Mouse (Mus musculus): ENCODE results near the gene Pde4c. TPM values are rescaled to one million over a fixed set of nuclear protein-coding genes. Genes with fewer than 3 reads are reported as not detected.

Pde4c gene
- polyA plus RNA-seq, 1 experiment, result 4.1 TPM

DNA sequence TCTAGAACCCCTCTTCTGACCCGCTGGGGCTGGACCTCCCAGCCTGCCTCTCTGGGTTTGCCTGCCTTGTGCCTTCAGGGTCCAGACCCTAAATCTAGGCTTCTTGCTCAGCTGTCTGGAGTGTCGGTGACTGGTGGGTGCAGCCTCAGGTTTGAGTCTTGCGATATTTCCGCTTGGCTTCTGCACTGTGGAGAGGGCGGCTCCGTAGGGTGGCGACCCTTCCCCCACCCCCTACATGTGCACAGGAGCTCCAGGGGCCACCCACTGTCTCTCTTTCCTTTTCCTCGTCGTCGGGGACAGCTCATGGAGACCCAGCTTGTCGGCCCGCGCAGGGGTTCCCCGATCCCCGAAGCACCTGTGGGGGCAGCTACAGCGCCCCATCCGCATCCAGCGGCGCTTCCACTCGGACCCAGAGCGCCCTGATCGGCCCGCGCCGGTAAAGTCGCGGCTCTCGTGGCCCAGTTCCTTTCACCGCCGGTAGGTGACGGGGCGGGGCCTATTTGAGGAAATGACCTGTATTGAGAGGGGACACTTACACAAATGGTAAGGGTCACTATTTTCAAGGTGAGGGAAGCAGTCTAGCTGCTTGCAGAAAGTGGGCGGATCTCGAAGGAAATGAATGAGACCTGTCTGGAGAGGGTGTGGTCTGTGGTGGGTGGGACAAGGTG, 6.4 kb downstream of the Pde4c start:
- WGBS, result 4% methylated on average over 34 of the region's 34 CpGs
- peak; percentile 36 for DNase-seq
- TF ChIP-seq POLR2A (IDR thresholded peaks at IDR 0.05; ENCODE audit: borderline replicate concordance, extremely low read depth, low read depth, low read length), result no peak
- TF ChIP-seq CTCF (IDR thresholded peaks at IDR 0.05; ENCODE audit: insufficient read depth, low read length), result no peak
- H3K4me1 ChIP-seq (ENCODE audit: control insufficient read depth, insufficient read depth, low read length), result peaks cover 3% of the 10 kb centered on the region; the same call in 1 of the 2 replicates
- H3K4me3 ChIP-seq (replicated peaks; ENCODE audit: extremely low read depth, low read depth, low read length), result no peak overlapping the region

DNA sequence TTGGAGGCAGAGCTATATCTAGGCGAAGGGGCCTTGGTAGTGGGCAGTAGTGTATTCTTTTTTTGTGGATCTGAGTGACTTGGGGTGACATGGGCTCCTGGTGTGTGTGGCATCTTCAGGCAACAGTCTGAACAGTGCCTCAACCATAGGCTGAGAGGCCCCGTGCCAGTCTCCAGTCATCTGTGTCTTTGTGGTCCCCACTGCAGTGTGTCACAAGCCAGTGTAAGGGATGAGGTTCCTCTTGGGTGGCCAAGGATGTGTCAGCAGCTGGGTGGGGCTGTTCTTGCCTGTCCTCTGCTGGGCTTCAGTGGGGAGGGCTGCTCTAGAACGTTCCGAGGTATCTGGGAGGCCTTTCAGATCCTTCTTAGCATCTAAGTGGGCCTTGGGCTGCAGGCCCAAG, 7.4 kb downstream of the Pde4c start:
- Histone ChIP-seq H3K4me3 (replicated peaks; ENCODE audit: extremely low read depth, low read depth, low read length) (no peak overlapping the region), H3K4me1 (ENCODE audit: control insufficient read depth, insufficient read depth, low read length) (peaks cover 3% of the 10 kb centered on the region; the same call in 1 of the 2 replicates)
- DNase-seq, result no peak
- WGBS, result 84% methylated on average over 4 of the region's 4 CpGs
- TF ChIP-seq CTCF (IDR thresholded peaks at IDR 0.05; ENCODE audit: insufficient read depth, low read length) (no peak), POLR2A (IDR thresholded peaks at IDR 0.05; ENCODE audit: borderline replicate concordance, extremely low read depth, low read depth, low read length) (no peak)

DNA sequence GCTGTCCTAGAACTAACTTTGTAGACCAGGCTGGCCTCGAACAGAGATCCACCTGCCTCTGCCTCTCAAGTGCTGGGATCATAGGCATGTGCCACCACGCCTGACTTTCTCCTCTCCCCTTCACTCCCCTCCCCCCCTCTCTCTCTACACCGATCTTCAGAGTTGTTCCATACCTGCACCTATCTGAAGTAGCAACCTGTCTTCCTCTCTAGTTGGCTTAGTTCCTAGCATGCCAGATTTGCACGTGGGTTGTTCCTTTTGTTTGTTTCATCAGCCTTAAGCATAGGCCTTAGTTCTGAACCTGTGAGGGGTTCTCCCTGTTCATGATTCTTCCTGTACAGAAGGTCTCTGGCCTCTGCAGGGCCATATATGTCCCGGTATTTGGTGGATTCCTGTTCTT, 14.2 kb downstream of the Pde4c start:
- DNase-seq, result no peak
- WGBS, result 47% methylated on average over 5 of the region's 5 CpGs
- Histone ChIP-seq H3K4me3 (replicated peaks; ENCODE audit: extremely low read depth, low read depth, low read length) (no peak overlapping the region), H3K4me1 (ENCODE audit: control insufficient read depth, insufficient read depth, low read length) (no peaks in the 10 kb centered on the region)
- TF ChIP-seq CTCF (IDR thresholded peaks at IDR 0.05; ENCODE audit: insufficient read depth, low read length), result no peak
- TF ChIP-seq POLR2A (IDR thresholded peaks at IDR 0.05; ENCODE audit: borderline replicate concordance, extremely low read depth, low read depth, low read length), result no peak

DNA sequence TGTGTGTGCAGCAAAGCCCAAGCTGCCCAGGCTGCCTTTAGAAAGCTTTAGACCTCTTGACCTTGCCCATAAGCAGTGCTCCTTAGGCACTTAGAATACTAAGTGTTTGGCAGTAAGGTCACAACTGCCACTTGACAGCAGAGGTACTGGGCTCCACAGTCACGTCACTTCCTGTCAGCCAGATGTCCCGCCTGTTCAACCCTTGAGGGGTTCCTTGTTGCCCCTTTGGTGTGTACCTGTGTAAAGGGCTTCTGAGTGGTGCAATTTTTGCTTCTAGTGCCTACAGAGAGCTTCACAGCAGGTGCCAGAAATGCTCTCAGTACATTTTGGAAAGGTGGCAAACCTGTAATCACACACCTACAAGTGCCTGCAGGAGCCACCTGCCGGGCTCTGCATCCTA, 14.7 kb downstream of the Pde4c start:
- 41% methylated on average over 3 of the region's 3 CpGs for WGBS
- DNase-seq, result peak; percentile 67
- Histone ChIP-seq H3K4me3 (replicated peaks; ENCODE audit: extremely low read depth, low read depth, low read length) (no peak overlapping the region), H3K4me1 (ENCODE audit: control insufficient read depth, insufficient read depth, low read length) (peaks cover 2% of the 10 kb centered on the region; the same call in 1 of the 2 replicates)
- TF ChIP-seq POLR2A (IDR thresholded peaks at IDR 0.05; ENCODE audit: borderline replicate concordance, extremely low read depth, low read depth, low read length), result no peak
- no peak for TF ChIP-seq CTCF (IDR thresholded peaks at IDR 0.05; ENCODE audit: insufficient read depth, low read length)

DNA sequence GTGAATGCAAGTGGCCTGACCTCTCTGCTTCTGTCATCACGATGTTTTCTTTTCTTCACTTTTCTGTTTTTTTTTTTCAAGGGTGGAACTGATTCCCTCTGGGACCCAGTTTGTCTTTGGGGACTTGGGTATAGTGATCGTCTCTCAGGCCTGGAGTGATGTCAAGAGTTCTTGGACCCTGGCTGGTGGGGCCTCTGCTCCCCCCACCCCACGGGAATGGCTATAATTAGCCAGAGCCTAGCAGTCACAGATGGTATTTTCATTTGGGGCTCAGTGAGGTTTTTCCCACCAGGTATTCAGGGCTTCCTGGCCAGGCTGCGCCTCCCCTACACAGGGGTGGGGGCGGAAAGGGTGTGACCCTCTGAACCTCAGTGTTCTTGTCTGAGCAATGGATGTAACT, 18.1 kb downstream of the Pde4c start:
- Histone ChIP-seq H3K4me3 (replicated peaks; ENCODE audit: extremely low read depth, low read depth, low read length) (no peak overlapping the region), H3K4me1 (ENCODE audit: control insufficient read depth, insufficient read depth, low read length) (peaks cover 3% of the 10 kb centered on the region)
- WGBS, result 53% methylated on average over 5 of the region's 5 CpGs
- no peak for DNase-seq
- no peak for TF ChIP-seq CTCF (IDR thresholded peaks at IDR 0.05; ENCODE audit: insufficient read depth, low read length)
- no peak for TF ChIP-seq POLR2A (IDR thresholded peaks at IDR 0.05; ENCODE audit: borderline replicate concordance, extremely low read depth, low read depth, low read length)

DNA sequence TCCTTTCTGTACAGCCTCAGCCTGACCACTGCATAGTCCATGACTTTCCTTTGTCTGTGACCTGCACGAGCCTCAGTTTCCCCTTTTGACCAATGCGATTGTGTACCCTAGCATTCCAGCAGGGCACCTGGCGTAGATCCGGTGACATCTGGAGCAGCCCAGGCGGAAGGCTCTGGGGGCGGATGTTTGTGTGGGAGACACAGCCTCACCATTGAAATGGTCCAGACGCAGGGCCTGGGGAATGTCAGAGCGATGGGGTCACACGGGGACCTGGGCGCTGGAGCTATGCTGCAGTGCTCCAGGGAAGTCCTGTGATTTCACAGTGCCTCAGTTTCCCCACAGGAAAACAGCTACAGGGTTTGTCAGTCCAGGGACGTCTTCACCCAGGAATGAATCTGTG, 18.7 kb downstream of the Pde4c start:
- TF ChIP-seq CTCF (IDR thresholded peaks at IDR 0.05; ENCODE audit: insufficient read depth, low read length) (no peak), POLR2A (IDR thresholded peaks at IDR 0.05; ENCODE audit: borderline replicate concordance, extremely low read depth, low read depth, low read length) (no peak)
- DNase-seq, result no peak
- Histone ChIP-seq H3K4me1 (ENCODE audit: control insufficient read depth, insufficient read depth, low read length) (peaks cover 3% of the 10 kb centered on the region), H3K4me3 (replicated peaks; ENCODE audit: extremely low read depth, low read depth, low read length) (no peak overlapping the region)
- WGBS, result 72% methylated on average over 11 of the region's 11 CpGs

DNA sequence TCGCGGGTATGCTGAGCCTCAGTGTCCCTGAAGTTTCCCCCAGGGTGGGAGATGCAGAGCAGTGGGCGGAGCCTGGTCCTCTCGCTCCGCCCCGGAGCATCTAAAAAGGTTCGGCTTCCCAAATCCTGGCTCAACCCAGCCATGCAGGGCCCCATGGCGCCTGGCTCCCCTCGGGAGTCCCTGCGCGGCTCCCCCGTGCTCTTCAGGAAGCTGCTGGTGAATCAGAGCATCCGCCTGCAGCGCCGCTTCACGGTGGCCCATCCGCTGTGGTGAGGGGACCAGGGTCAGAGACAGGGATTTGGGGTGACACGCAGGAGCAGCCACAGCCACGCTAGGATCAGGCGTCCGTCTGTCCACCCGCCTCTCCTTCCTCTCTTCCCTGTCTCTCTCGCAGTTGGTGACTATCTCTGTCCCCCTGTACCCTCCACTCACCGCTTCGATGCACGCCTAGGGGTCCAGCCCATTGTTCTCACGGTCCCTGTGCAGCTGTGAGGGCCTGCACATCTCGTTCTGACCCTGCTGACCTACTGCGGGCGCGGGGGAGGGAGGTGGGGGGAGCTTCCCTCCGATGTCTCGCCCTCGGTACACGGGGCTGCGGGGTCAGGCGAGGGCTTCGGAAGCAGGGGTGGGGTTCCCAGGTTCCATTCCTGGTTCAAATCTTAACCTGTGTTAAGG, 19.6 kb downstream of the Pde4c start:
- TF ChIP-seq POLR2A (IDR thresholded peaks at IDR 0.05; ENCODE audit: borderline replicate concordance, extremely low read depth, low read depth, low read length) (no peak), CTCF (IDR thresholded peaks at IDR 0.05; ENCODE audit: insufficient read depth, low read length) (no peak)
- DNase-seq, result no peak
- WGBS, result 15% methylated on average over 37 of the region's 38 CpGs
- H3K4me1 ChIP-seq (ENCODE audit: control insufficient read depth, insufficient read depth, low read length), result peaks cover 3% of the 10 kb centered on the region
- H3K4me3 ChIP-seq (replicated peaks; ENCODE audit: extremely low read depth, low read depth, low read length), result no peak overlapping the region

DNA sequence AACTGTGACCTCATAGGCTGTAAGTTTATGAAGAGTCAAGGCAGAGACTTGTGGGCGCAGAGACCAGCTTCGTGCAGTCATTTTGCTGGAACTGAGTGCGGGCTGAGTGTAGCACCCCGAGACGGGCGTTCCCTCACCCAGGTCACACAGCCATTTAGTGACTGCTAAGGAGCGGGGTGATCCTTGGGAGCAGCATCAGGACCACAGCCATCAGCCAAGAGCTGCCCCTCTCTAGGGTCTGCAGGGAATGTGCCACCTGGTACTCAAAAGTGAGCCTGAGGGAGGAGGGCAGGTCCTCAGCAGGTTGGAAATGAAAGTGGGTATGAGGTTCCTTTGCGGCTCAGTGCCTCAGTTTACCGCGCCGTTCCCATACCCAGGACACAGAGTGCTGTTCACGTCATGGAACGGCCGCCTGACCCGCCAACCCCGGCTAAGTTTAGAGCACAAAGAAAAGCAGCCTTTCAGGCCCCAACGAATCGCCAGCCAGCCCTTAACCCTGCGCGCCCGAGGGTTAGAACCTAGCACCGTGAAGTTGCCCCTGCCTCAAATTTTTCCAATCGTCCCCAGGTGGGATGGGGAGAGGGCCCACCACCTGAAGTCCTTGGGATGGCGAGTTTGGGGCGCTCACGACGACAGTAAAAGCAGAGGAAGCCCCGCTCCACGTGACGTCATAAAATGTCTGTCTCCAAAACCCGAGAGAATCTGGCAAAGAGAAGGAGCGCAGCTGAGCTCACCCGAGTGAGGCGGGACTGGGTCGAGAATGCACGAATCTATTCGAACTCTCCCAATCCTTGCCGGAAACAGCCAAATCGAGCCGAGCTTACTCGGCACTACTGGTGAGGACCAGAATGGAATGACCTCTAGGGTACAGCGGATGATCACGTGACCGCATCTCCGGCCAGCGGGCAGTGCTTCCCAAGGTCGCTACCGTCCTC, 20.4 kb downstream of the Pde4c start:
- peak; percentile 56 for DNase-seq
- 7% methylated on average over 48 of the region's 48 CpGs for WGBS
- peaks cover 3% of the 10 kb centered on the region for H3K4me1 ChIP-seq (ENCODE audit: control insufficient read depth, insufficient read depth, low read length)
- peak; percentile 34; the same call in 1 of the 2 replicates for TF ChIP-seq POLR2A (IDR thresholded peaks at IDR 0.05; ENCODE audit: borderline replicate concordance, extremely low read depth, low read depth, low read length)
- no peak for TF ChIP-seq CTCF (IDR thresholded peaks at IDR 0.05; ENCODE audit: insufficient read depth, low read length)
- H3K4me3 ChIP-seq (replicated peaks; ENCODE audit: extremely low read depth, low read depth, low read length), result peak overlapping the region; percentile 22

DNA sequence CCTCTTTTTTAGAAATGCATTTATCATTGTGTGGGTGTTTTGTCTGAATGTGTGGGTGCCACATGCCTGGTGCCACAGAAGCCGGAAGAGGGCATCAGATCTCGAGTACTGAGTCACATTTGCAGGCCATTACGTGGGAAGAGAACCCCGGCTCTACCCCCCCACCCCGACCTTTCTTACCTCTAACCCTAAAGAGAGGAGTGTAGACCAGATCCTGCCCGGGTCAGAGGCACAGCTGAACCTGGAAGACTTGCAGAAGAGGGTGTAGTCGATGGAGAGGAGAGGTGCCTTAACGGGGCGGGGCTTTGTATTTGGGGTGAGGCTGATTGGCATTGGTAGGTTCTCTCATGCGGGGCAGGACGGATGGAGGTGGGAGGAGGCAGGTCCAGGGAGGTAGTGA, 21.3 kb downstream of the Pde4c start:
- no peak overlapping the region for H3K4me3 ChIP-seq (replicated peaks; ENCODE audit: extremely low read depth, low read depth, low read length)
- WGBS, result 51% methylated on average over 11 of the region's 11 CpGs
- TF ChIP-seq POLR2A (IDR thresholded peaks at IDR 0.05; ENCODE audit: borderline replicate concordance, extremely low read depth, low read depth, low read length) (no peak), CTCF (IDR thresholded peaks at IDR 0.05; ENCODE audit: insufficient read depth, low read length) (no peak)
- no peak for DNase-seq
- peaks cover 3% of the 10 kb centered on the region for H3K4me1 ChIP-seq (ENCODE audit: control insufficient read depth, insufficient read depth, low read length)

All from lung, adult 2 months (tissue).